Comparison of ENCODE assay signal across 22 mouse cellular contexts in the genomic region with DNA sequence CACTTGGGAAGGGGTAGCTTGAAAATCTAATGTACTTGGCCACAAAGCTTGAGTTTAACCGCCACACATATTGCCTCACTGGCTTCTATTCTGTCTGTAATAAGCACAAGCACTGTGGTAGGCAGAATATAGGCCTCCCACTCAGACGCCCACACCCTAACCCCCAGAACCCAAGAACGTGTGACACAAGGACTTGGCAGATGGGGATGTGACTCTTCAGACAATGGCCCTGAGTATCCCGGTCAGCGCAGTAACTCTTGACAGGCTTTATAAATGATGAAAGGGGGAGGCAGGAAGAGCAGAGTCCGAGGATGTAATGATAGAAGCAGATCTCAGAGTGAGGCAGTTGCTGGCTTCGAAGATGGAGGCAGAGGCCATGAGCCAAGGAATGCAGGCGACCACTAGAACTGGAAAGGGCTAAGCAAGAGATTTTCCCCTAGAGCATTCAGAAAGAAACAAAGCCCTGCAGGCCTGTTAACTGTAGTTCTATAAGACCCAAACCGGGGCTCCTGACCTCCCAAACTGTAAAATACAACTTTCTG. TPM values are rescaled to one million over a fixed set of nuclear protein-coding genes. Genes with fewer than 3 reads are reported as not detected.
DNase-seq lines count a peak whose midpoint lies in the region; ATAC-seq and TF ChIP-seq lines count a peak whose summit lies in the region.
"Had no signal": no experiment of that assay in that cellular context is flagged by ENCODE, and none has a peak within 500 bp of the region (broad histone marks: within the 10 kb centered on the region; RNA-seq: fewer than 3 reads in every experiment).

No protein-coding gene starts in this region.

- no peak for TF ChIP-seq EP300 in heart, postnatal 0 days (IDR thresholded peaks at IDR 0.05; ENCODE audit: low read depth)

- no peak overlapping the region for H3K9ac ChIP-seq in heart, postnatal 0 days (replicated peaks; ENCODE audit: low read depth, low read length)
- 0 out of 2 replicates have a peak overlapping the region, but pooled peaks have one; percentile 9 for H3K9ac ChIP-seq in midbrain, embryonic 11.5 days (ENCODE audit: low read length)
- H3K9ac ChIP-seq in midbrain, embryonic 13.5 days (replicated peaks), result no peak overlapping the region
- H3K9ac ChIP-seq in hindbrain, embryonic 13.5 days, result no peak overlapping the region
- H3K9ac ChIP-seq: forebrain, embryonic 12.5 days; hindbrain, embryonic 14.5 days; limb, embryonic 13.5 days; liver, embryonic 14.5 days; neural tube, embryonic 15.5 days had no signal

- no peaks in the 10 kb centered on the region for H3K9me3 ChIP-seq in heart, postnatal 0 days (replicated peaks; ENCODE audit: control insufficient read depth, low read length)
- no peaks in the 10 kb centered on the region for H3K9me3 ChIP-seq in midbrain, embryonic 11.5 days (ENCODE audit: control insufficient read depth, low read length)
- H3K9me3 ChIP-seq in midbrain, embryonic 13.5 days, result no peaks in the 10 kb centered on the region
- no peaks in the 10 kb centered on the region for H3K9me3 ChIP-seq in hindbrain, embryonic 13.5 days
- H3K9me3 ChIP-seq: embryonic facial prominence, embryonic 10.5 days; forebrain, embryonic 12.5 days; limb, embryonic 13.5 days; megakaryocyte, embryonic 14.5 days; neural tube, embryonic 15.5 days had no signal

- H3K4me2 ChIP-seq in heart, postnatal 0 days (ENCODE audit: low read depth, low read length), result no peak overlapping the region
- H3K4me2 ChIP-seq in midbrain, embryonic 11.5 days, result no peak overlapping the region
- H3K4me2 ChIP-seq in midbrain, embryonic 13.5 days (replicated peaks), result no peak overlapping the region
- no peak overlapping the region for H3K4me2 ChIP-seq in hindbrain, embryonic 13.5 days
- H3K4me2 ChIP-seq: forebrain, embryonic 12.5 days; heart, embryonic 11.5 days; hindbrain, embryonic 14.5 days; limb, embryonic 13.5 days; neural tube, embryonic 15.5 days had no signal

- H3K27ac ChIP-seq in heart, postnatal 0 days (ENCODE audit: low read depth), result peak overlapping the region; percentile 17; the same call in 1 of the 2 replicates
- no peak overlapping the region for H3K27ac ChIP-seq in kidney, adult 2 months (ENCODE audit: insufficient read depth, low read depth, low read length)
- no peak overlapping the region for H3K27ac ChIP-seq in midbrain, embryonic 11.5 days (ENCODE audit: low read depth, low read length)
- H3K27ac ChIP-seq in midbrain, embryonic 13.5 days, result no peak overlapping the region
- H3K27ac ChIP-seq in hindbrain, embryonic 13.5 days, result no peak overlapping the region
- H3K27ac ChIP-seq: embryonic facial prominence, embryonic 10.5 days; forebrain, embryonic 12.5 days; hindbrain, embryonic 14.5 days; limb, embryonic 13.5 days; liver, embryonic 14.5 days; neural tube, embryonic 15.5 days had no signal

- 69% methylated on average over 9 of the region's 9 CpGs for WGBS in heart, postnatal 0 days
- WGBS in kidney, adult 2 months, result 47% methylated on average over 9 of the region's 9 CpGs
- 84% methylated on average over 9 of the region's 9 CpGs for WGBS in midbrain, embryonic 11.5 days
- WGBS in midbrain, embryonic 13.5 days, result 81% methylated on average over 9 of the region's 9 CpGs
- 75% methylated on average over 9 of the region's 9 CpGs for WGBS in hindbrain, embryonic 13.5 days

- TF ChIP-seq POLR2A in kidney, adult 2 months (IDR thresholded peaks at IDR 0.05; ENCODE audit: low read depth, low read length), result no peak

- no peaks in the 10 kb centered on the region for H3K4me1 ChIP-seq in heart, postnatal 0 days (ENCODE audit: control insufficient read depth, insufficient read depth)
- no peaks in the 10 kb centered on the region for H3K4me1 ChIP-seq in kidney, adult 2 months (ENCODE audit: control insufficient read depth, insufficient read depth, low read length)
- H3K4me1 ChIP-seq in midbrain, embryonic 11.5 days (ENCODE audit: control insufficient read depth, insufficient read depth, low read length), result no peaks in the 10 kb centered on the region
- no peaks in the 10 kb centered on the region for H3K4me1 ChIP-seq in midbrain, embryonic 13.5 days (replicated peaks)
- peaks cover 7% of the 10 kb centered on the region for H3K4me1 ChIP-seq in hindbrain, embryonic 13.5 days (replicated peaks)
- H3K4me1 ChIP-seq: forebrain, embryonic 12.5 days; neural tube, embryonic 15.5 days had no signal

- no peaks in the 10 kb centered on the region for H3K27me3 ChIP-seq in heart, postnatal 0 days (ENCODE audit: control insufficient read depth, insufficient read depth, low read length)
- H3K27me3 ChIP-seq in kidney, adult 2 months (replicated peaks; ENCODE audit: control insufficient read depth, insufficient read depth, low read length), result no peaks in the 10 kb centered on the region
- no peaks in the 10 kb centered on the region for H3K27me3 ChIP-seq in midbrain, embryonic 11.5 days (ENCODE audit: control insufficient read depth, insufficient read depth, low read length)
- no peaks in the 10 kb centered on the region for H3K27me3 ChIP-seq in midbrain, embryonic 13.5 days
- H3K27me3 ChIP-seq in hindbrain, embryonic 13.5 days, result no peaks in the 10 kb centered on the region
- H3K27me3 ChIP-seq: forebrain, embryonic 12.5 days; megakaryocyte, embryonic 14.5 days; neural tube, embryonic 15.5 days had no signal

- TF ChIP-seq CTCF in heart, postnatal 0 days (IDR thresholded peaks at IDR 0.05; ENCODE audit: low read depth), result no peak
- TF ChIP-seq CTCF in kidney, adult 2 months (conservative IDR thresholded peaks at IDR 0.05; ENCODE audit: insufficient read depth, insufficient read length, low read depth, low read length), result no peak

- no peak overlapping the region for H3K4me3 ChIP-seq in heart, postnatal 0 days (ENCODE audit: low read depth, low read length)
- no peak overlapping the region for H3K4me3 ChIP-seq in kidney, adult 2 months (ENCODE audit: insufficient read depth, low read depth, low read length)
- H3K4me3 ChIP-seq in midbrain, embryonic 11.5 days (ENCODE audit: low read depth, low read length), result no peak overlapping the region
- no peak overlapping the region for H3K4me3 ChIP-seq in midbrain, embryonic 13.5 days (replicated peaks)
- no peak overlapping the region for H3K4me3 ChIP-seq in hindbrain, embryonic 13.5 days
- H3K4me3 ChIP-seq: embryonic facial prominence, embryonic 10.5 days; forebrain, embryonic 12.5 days; limb, embryonic 13.5 days; megakaryocyte, embryonic 14.5 days; neural tube, embryonic 15.5 days had no signal

- no peak for ATAC-seq in heart, postnatal 0 days (ENCODE audit: insufficient read depth, low read depth)
- no peak for ATAC-seq in midbrain, embryonic 11.5 days (ENCODE audit: low FRiP score)
- ATAC-seq in midbrain, embryonic 13.5 days, result no peak
- ATAC-seq in hindbrain, embryonic 13.5 days (ENCODE audit: low FRiP score), result no peak
- ATAC-seq: activated CD4-positive, CD25-positive, alpha-beta regulatory T cell, adult 4 months; midbrain, embryonic 16.5 days had no signal

- no peaks in the 10 kb centered on the region for H3K36me3 ChIP-seq in heart, postnatal 0 days (replicated peaks; ENCODE audit: control insufficient read depth, insufficient read depth, low read length)
- H3K36me3 ChIP-seq in kidney, adult 2 months (ENCODE audit: control insufficient read depth, insufficient read depth, low read length), result no peaks in the 10 kb centered on the region
- no peaks in the 10 kb centered on the region for H3K36me3 ChIP-seq in midbrain, embryonic 11.5 days (ENCODE audit: control insufficient read depth, insufficient read depth, low read length)
- no peaks in the 10 kb centered on the region for H3K36me3 ChIP-seq in midbrain, embryonic 13.5 days
- H3K36me3 ChIP-seq in hindbrain, embryonic 13.5 days, result no peaks in the 10 kb centered on the region
- H3K36me3 ChIP-seq: embryonic facial prominence, embryonic 10.5 days; forebrain, embryonic 12.5 days; limb, embryonic 13.5 days; neural tube, embryonic 15.5 days had no signal

- no peak for DNase-seq in heart, postnatal 0 days (ENCODE audit: low spot score)
- no peak for DNase-seq in heart, adult 9 months (ENCODE audit: low spot score in 2 of 2)
- peak; percentile 32 to 42 for DNase-seq in kidney, postnatal 4 days
- DNase-seq in kidney, adult 2 months, result no peak
- DNase-seq in midbrain, embryonic 11.5 days (ENCODE audit: low spot score, missing footprints), result no peak
- DNase-seq: cerebellum, adult 9-10 months; heart, postnatal 14 days; spleen, adult 18-20 months; thymus, adult 18-20 months; thymus, postnatal 4 days had no signal

RNA-seq across cellular contexts. Expression of a gene that starts 20.1 kb away (rescaled TPM):
- 19.9 and 22.0 TPM in 2 replicates for total RNA-seq in heart, postnatal 0 days (2014; rRNA removed; ENCODE audit: low replicate concordance)
- 11.4 and 12.6 TPM in 2 replicates for polyA plus RNA-seq in heart, postnatal 0 days (2015; fragmentation: Nextera tagmentation; extraction: Ambion mirVana)
- 13.4 and 13.6 TPM in 2 replicates for polyA plus RNA-seq in kidney, adult 2 months (2012; rRNA removed)
- 63.0 and 69.1 TPM in 2 replicates for polyA plus RNA-seq in midbrain, embryonic 11.5 days (2014; fragmentation: Nextera tagmentation; extraction: Ambion mirVana)
- polyA plus RNA-seq in midbrain, embryonic 13.5 days (2015; fragmentation: Nextera tagmentation; extraction: Ambion mirVana), result 46.9 TPM in 2 replicates
- polyA plus RNA-seq in hindbrain, embryonic 13.5 days (2015; fragmentation: Nextera tagmentation; extraction: Ambion mirVana), result 38.1 and 39.9 TPM in 2 replicates

Comparison
In these comparisons a context has a peak if more than half of its experiments do, and no peak if none do; other contexts are left out.
1. DNase-seq: peak in kidney, postnatal 4 days (2 of 2); none in heart, postnatal 0 days (single experiment), heart, adult 9 months (0 of 2), kidney, adult 2 months (single experiment) and midbrain, embryonic 11.5 days (single experiment).